Mouse (Mus musculus) lung, postnatal 36 days (tissue): ENCODE measurements around the gene Larp1b.

Experiments used
- DNase-seq: peaks from one replicate; pipeline ENCODE4 v3.0.0; 2022; ENCODE audit warnings: mixed read lengths

Gene Larp1b

DNA sequence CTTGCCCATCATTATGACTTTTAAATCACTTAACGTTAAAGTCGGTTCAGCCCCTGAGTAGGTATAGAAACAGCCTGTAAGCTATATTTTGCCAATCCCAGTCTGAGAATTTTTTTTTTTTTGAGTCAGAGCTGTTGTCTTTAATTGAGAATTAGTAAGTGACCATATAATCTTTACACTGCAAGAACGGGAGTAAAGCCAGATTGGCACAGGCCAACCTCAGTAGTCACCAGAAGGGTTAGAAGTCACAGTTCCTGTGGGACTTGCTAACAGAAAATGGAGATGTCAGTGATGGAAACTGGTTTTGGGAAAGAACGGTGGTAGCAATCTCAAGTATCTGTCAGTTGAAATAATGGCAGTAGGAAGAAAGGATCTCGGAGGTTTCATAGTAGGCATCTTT is 134.8 kb downstream of the Larp1b start:
- DNase-seq, result no peak

- no peak for DNase-seq
Observed at GRCm38 (mm10) chr3:41087071-41087470, 137.4 kb downstream of the Larp1b start.
